Mouse (Mus musculus) testis, adult 2 months (tissue): ENCODE measurements at regions not wholly inside any gene's neighbourhood (a gene's known extent, or its start where the extent isn't known, plus 50 kb on each side); places are given as distances from the start of the nearest gene placed in this dataset.

Experiments used
- CTCF ChIP-seq: fragments of 200-500 bp; IDR thresholded peaks from 2 replicates; pipeline ENCODE4 v1.5.1; 2012; ENCODE audit warnings: low read depth, mild to moderate bottlenecking, inconsistent platforms, low read length, moderate library complexity; ENCODE audit not compliant: control insufficient read depth, insufficient read depth, insufficient replicate concordance
- POLR2A ChIP-seq: fragments of 200-500 bp; IDR thresholded peaks from 2 replicates; pipeline ENCODE4 v1.6.1; 2012; ENCODE audit warnings: low read depth, mild to moderate bottlenecking, inconsistent platforms, low read length, moderate library complexity; ENCODE audit not compliant: control insufficient read depth

- TF ChIP-seq CTCF, result no peak
- no peak for TF ChIP-seq POLR2A
These were observed 275.1 kb upstream of the Jarid2 start for GRCm38 (mm10) chr13:44454136-44454535.
